Mouse (Mus musculus) lung, postnatal 25 days (tissue): ENCODE data around the gene Acads.
"Not testable (repeated sequence)": the region's sequence is repeated elsewhere in the genome, so short reads cannot be mapped to it uniquely, and the experiment has no call there.

Experiments used
- DNase-seq: peaks from one replicate; pipeline ENCODE4 v3.0.0; 2022; ENCODE audit warnings: low spot score

Gene Acads

DNA sequence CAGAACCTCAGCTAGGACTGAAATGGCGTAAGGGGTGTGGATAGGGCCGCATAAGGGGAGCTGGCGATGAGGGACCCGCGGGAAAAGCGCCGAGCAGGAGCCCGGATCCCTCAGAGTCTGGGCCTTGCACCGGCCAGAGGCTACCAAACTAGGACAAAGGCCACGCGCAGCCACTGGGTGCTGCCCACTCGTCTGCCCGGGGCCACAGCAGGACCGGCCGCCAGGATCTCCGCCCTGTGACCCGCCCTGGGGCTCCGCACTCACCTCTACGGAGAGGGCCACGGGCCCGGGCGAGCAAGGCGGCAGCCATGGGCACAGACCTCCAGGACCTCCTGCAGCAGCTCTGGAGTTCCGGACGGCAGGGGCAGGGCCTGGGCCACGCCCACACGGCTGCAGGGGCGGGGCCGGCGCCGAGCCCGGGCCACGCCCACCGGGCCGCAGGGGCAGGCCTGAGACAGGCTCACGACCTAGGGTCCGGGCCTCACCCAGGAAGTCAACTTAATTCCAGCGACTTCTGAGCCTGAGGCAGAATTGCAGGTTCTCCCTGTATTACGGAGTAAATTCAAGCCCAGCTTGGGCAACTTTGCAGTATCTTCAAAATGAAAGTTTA, at the start of gene Acads:
TSS of gene Acads (minus strand) at position 386 of the 610 bp plus-strand sequence.
- DNase-seq: peak; percentile 81

GRCm38 (mm10) chr5:115167396-115167795, 48.2 kb upstream of the Acads start:
- DNase-seq: peak; percentile 69

DNA sequence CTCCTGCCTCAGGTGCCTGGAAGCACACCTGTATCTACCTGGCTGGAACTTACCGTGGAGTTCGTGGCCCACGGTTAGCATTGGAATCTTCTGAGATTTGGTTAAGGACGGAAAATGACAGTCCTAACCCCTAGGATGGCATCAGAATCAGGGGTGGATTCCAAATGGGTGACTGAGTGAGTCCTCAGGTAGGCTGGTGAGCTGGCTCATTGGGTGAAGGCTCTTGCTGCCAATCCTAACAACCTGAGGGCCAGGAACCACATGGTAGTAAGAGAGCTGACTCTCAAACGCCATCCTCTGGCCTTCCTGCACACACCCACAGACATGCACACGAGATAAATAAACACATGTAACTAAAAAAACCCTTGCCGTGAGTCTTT, 47.7 kb upstream of the Acads start:
- no peak for DNase-seq

DNA sequence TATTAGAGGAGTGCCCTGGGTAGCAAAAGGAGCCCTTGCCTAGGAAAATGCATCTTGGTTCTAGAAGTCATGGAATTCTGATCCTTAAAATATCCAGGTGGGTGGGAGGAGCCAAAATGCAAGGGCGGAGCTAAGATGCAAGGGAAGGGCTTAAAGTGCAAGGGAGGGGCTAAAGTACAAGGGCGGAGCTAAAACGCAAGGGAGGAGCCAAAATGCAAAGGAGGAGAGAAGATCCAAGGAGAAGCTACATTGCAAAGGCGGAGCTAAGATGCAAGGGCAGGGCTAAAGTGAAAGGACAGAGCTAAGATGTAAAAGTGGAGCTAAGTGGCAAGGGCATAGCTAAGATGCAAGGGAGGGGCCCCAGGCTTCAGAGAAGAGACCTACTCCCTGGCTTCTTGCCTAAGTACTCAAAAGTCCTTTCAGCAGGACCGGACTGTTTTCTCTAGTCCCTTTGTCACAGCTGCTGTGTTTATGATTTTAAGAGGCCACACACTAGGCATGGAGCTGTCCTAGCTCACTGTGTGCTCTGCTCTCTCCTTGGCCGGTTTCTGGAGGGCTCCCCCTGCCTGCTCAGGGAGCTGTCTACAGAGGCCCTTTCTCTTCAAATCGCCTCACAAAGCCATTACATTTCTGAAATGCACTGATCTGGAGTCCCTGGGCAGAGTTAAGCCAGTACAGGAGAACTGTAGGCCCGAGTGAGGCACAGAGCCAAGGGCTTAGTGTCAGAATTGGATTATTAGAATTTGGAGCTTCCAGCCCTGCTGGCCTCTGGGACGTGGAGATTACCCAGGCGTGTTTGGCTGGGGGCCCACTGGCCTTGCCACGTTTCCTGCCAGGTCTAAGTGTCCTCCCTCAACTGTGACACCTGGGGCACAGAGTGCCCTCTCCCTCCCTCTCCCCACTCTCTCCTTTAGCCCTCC, 47.0 kb upstream of the Acads start:
- DNase-seq: no peak

GRCm38 (mm10) chr5:115165351-115165750, 46.2 kb upstream of the Acads start:
- DNase-seq: no peak

- not testable (repeated sequence) for DNase-seq
Measured at GRCm38 (mm10) chr5:115164446-115164845, 45.3 kb upstream of the Acads start.

- DNase-seq: peak; percentile 76
Measured at GRCm38 (mm10) chr5:115163563-115163962, 44.4 kb upstream of the Acads start.

- not testable (repeated sequence) for DNase-seq
Measured at GRCm38 (mm10) chr5:115161940-115162279, 42.8 kb upstream of the Acads start.

DNA sequence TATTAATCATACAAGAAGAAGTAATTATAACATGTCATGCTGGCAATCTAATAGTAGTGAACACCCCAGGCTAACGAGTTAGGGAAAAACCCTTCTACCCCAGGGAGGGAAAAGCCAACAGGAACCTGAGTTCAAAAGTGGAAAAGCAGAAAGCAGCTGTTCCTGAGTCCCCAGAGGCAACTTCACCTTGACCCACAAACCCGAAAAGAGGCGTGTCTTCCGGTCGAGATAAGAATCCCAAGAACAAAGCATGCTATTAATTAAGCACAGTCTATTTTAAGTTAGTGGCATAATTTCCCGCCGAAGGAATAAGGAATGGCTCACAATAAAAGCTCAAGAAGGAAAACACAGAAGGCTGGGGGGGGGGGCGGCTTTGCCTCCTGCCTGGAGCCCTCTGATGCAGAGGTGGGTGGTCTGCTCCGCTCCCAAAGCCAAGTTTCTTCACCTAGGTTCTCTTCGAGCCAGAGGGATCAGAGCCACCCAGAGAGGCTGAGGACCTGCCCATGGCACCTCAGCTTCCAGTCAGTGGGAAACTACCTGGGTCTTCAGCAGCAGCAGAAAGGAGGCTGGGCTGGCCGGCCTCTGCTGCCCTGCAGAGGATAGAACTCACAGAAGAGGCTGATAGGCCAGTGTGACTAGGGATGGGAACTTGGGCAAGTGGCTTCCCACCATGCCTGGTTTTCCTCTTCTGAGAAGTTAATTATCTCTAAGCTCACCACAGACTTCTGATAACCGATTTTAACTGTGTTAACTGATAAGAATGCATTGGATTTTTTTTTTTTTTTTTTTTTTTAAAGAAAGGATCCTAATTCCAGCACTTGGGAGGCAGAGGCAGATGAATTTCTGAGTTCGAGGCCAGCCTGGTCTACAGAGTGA, 42.2 kb upstream of the Acads start:
- no peak for DNase-seq

GRCm38 (mm10) chr5:115160655-115161054, 41.5 kb upstream of the Acads start:
- DNase-seq: no peak

DNA sequence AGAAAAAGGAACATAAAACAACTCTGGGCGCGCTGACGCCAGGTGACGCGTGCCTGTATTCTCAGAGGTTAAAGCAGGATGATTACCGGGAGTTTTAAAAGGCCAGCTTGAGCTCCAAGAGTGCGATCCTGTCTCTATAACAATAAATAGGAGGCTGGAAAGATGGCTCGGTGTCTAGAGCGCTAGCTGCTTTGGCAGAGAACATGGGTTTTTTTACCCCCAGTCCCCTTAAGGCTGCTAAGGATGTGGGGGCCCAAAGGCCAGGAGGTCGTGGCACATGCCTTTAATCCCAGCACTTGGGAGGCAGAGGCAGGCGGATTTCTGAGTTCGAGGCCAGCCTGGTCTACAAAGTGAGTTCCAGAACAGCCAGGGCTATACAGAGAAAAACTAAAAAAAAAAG, 40.0 kb upstream of the Acads start:
- DNase-seq: no peak

GRCm38 (mm10) chr5:115158040-115158983, 39.2 kb upstream of the Acads start, which contains the start of gene Mlec:
Gene Mlec, minus strand, starts transcription at chr5:115158179.
- peak; percentile 99 for DNase-seq

DNA sequence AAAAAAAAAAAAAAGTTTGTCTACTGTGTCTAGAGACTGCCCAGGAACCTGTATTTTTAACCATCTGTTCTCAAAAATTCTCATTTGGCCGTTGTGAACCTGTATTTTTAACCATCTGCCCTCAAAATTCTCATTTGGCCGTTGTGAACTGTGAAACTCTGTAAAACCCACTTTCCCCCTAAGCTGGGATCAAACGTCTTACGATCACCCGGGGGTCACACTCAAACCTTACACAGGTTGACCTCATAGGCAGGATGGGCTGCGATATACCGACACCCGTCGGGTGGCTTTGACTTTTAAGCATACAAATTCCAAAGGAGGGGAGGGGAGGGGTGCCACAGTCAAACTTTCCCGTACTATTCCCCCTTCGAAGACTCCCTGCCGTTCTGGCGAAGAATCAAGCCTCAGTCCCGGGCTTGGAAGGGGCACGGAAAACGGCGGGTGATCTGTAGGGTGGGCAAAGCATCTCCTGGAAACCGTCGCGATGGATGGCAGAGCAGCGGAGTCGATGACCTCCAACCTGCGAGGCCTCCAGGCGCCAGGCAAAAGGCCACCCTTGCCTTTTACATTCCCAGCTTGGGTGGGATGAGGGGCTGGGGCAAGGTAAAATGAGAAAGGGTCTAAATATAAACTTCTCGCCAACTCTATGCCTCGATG, 37.9 kb upstream of the Acads start:
- DNase-seq: no peak

DNA sequence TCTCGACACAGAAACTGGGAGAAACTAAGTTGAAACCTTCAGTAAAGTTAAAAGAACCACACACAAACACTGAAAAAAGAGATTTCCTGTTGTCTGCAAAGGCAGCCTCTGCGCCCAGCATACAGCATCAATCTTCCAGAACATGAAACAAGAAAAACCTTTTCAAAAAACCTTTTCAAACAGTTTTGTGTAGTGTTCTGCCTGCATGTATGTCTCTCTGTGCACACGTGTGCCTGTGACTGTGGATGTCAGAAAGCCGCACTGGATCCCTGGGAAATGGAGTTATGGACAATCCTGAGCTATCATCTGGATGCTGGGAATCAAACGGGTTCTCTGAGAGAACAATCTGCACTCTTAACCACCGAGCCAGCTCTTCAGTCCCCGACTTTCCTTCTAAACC, 37.3 kb upstream of the Acads start:
- no peak for DNase-seq

GRCm38 (mm10) chr5:115155831-115156230, 36.7 kb upstream of the Acads start:
- DNase-seq: peak; percentile 45

DNA sequence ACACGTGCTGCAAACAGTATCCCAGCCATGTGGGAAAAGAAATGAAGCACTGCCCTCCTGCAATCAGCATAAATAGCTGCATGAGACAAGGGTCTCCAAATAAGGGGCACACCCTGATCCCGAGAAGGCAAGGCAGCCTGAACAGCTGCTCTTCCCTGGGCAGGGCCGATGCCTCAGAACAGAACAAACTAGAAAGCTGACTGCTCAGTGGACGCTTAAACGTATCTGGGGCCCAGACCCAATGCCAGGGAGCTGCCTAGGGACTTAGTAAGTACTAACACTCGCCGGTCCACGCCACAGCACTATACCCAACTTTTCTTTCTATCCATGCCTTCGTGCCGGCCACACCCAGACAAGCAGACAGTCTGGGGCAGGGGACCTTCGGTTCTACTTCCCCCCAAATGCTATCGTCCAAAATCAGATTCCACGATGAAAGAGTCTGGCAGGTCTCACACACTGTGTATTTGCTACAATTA, 36.0 kb upstream of the Acads start:
- no peak for DNase-seq

DNA sequence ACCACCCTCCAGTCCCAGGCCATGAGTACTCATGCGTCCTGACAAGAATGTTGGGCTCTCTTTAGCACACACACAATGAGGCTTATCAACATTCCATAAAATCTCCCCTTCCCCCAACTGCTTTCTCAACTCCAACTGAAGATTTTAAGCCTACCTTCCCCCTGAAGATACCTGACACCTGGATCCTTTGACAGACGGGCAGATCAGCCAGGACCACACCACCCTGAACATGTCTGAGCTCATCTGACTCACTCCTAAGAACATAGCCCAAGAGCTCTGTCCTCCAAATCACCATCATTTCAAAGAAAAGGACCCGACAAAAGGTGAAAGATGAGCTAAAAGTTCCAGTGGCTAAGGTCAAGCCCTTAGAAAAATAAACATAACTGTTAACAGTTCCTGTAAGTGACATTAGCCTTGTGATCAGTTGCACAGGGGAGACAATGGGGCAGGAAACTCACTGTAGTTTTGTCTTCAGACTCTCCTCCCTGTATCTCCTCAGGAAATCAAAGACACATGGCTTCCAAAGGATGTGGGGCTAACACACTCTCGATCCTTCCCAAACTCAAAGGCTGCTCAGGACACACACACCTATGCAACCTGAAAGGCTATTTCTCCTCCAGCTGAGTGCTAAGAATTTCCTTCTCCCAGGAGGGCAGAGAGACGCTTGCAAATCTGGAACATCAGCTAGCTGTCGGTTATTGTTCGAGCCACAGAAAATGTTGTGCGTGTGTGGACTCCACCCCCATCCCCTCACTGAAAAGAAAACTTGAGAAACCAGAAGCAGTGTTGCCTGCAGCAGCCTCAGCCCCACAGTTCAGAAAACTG, 33.2 kb upstream of the Acads start:
- peak; percentile 55 for DNase-seq

GRCm38 (mm10) chr5:115151457-115151856, 32.3 kb upstream of the Acads start:
- DNase-seq: no peak

- no peak for DNase-seq
Measured at GRCm38 (mm10) chr5:115150991-115151390, 31.8 kb upstream of the Acads start.
